Mouse (Mus musculus): ENCODE measurements around the gene Gm10401. TPM values are rescaled to one million over a fixed set of nuclear protein-coding genes. Genes with fewer than 3 reads are reported as not detected.
"Not testable (repeated sequence)": the region's sequence is repeated elsewhere in the genome, so short reads cannot be mapped to it uniquely, and the experiment has no call there.

The Gm10401 gene
- total RNA-seq, 2 experiments from 2014 or later = not detected

DNA sequence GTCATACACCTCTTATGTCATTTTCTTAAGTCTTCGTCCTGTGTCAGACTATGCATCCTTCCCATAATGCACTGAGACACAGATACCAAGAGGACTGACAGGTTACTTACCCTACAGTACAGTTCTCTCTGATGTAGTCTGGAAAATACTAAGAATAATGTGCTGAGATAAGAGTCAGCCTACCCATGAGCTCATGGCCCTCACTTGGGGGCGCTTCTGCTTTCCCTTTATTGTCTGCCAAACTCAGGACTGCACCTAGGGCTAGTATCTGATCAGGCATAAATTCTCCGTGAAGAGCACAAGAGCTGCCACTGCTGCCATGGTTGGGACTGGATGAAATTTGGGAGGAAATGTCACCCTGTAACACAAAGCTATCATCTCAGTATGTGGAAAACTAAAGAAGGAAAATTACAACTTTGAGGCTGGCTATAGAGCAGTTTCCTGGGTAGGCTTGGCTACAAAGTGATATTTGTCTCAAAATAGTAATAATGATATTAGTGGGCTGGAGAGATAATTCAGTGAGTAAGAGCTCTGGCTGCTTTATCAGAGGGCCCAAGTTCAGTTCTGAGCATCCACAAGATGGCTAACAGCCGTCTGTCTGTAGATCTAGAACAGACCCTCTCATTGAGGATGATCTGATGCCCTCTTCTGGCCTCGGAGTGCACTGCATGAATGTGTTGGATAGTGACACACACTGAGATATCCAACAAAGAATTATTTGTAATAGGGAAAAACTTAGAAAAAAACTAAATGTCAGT lies 21.8 kb downstream of the Gm10401 start:
- intact Hi-C loops (cut with DNase I) = loop anchor here (1.0 kb wide), 1 partner anchor 97 kb away; no protein-coding TSS in a partner anchor
- peak; percentile 36 to 65 for DNase-seq (ENCODE audit: extremely low spot score in 1 of 2, low spot score in 2 of 2)

DNA sequence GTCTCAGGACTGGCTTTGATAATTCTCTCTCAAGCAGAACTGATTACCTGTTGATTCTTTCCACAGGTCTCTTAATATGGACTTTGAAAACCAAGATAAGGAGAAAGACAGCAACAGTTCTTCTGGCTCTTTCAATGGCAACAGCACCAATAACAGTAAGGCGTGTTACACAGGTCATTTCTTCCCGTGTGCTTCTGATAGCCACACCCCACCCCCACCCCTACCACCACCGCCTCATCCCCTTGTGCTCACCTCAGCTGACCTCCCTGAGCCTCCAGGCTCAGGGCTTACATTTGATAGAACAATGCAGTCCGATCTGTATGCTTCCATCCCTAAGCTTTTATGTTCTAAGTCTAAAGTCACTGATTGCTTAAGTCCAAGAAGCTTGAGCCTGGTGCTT lies 23.3 kb downstream of the Gm10401 start:
- DNase-seq (ENCODE audit: extremely low spot score in 1 of 2, low spot score in 2 of 2) = no peak
- intact Hi-C loops (cut with DNase I) = no loop called here

DNA sequence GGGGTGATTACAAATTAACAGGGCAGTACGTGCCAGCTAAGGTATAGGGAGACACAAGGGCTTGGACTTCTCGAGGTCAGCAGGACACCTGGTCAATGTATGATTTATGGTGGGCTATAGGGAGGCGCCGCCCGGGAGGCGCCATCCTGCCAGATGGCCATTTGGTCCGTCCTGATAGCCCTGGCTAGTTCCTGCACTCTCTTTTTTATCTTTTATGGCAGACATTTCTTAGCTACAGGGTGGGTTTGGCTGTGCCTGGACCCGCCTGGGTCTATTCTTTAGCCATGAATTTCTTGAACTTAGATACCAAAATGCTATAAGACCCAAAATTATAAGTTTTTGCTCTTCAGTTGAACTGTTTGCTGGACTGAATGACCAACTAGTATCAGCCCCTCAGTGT lies 24.8 kb downstream of the Gm10401 start:
- DNase-seq (ENCODE audit: extremely low spot score in 1 of 2, low spot score in 2 of 2); intact Hi-C loops (cut with DNase I): not testable (repeated sequence)

DNA sequence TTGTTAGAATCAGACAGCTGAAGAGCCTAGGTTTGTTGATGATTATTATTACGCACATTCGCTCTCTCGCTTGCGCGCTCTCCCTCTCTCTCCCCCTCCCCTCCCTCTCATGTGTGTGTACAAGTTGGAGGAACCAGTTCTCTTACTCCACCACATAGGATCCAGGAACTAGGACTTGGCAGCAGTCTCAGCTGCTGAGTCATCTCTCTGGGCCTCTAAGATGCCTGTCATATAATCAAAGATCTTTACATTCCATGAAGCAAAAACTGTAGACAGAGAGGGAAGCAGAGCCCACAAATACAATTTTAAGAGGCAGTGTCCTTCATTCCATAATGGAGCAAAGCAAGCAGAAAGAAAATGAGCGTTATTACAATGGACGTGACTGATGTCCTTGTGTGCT lies 26.0 kb downstream of the Gm10401 start:
- intact Hi-C loops (cut with DNase I) = no loop called here
- peak; percentile 37 to 49 for DNase-seq (ENCODE audit: extremely low spot score in 1 of 2, low spot score in 2 of 2)

DNA sequence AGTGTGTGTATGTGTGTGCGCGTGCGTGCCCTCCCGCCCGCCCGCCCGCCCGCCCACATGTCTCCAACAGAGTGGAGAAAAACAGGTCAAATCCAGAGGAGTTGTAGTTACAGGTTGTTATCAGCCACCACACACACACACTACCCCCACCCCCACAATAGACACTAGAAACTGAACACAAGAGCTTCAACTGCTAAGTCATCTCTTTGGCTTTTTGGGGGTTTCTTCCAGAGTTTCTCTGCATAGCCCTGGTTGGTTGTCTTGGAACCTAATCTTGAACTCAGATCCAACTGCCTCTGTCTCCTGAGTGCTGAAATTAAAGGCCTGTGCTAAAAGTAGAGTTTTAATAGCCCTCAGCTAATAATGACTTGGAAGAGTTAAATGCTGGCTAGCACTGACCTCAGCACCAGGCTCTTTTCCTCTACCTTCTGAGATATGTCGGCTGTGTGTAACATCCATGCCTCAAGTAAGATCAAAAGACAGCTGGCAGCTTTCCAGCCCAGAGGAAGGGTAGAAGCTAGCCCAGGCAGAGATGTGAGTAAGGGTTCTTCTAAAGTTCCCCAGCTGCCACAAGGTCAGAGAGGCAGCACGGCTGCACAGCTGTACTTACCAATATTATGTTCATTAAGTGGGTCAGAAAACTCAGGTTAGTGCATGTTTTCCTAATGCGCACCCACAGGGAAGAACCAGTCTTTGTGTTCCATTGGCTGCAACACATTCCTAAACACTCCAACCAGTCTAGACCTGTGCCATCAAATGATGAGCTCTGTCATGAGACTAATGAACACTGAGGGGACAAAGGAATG lies 26.8 kb downstream of the Gm10401 start:
- intact Hi-C loops (cut with DNase I) = no loop called here
- peak in 1 of 2 experiments; percentile 40 for DNase-seq (ENCODE audit: extremely low spot score in 1 of 2, low spot score in 2 of 2)

DNA sequence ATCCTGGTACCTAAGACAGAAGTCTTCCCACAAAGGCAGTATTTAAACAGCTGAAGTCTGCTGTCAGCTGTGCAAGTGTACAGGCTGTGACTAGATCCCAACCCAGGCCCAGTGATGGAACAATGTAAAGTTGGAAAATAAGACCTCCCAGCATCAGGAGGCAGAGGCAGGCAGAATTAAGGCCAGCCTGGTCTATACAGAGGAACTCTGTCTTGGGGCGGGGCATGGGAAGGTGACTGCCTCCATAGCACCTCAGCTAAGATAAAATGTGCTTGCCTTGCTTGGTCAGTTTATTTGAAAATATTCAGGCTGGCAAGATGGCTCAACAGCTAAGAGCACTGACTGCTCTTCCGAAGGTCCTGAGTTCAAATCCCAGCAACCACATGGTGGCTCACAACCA lies 27.6 kb downstream of the Gm10401 start:
- intact Hi-C loops (cut with DNase I) = no loop called here
- DNase-seq (ENCODE audit: extremely low spot score in 1 of 2, low spot score in 2 of 2) = no peak

DNA sequence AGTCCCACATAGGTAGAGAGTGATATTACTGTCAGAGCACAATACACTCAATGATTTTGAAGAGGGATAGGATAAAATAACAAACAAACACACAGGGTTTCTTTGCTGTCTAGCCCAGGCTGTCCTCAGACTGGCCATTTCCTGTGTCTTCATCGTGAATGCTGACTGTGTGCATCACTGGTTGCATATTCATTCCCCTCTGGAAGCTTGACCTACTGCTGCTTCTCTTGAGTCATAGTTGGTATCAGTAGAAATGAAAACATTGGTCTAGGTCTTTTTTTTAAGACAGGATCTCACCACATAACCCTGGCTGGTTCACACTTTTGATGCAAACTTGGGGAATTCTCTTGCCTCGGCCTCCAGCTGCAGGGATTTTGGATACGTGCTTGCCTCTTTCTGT lies 28.5 kb downstream of the Gm10401 start:
- no peak for DNase-seq (ENCODE audit: extremely low spot score in 1 of 2, low spot score in 2 of 2)
- intact Hi-C loops (cut with DNase I) = loop anchor here (5.0 kb wide), 1 partner anchor 57 kb away; the partner anchor contains the start of gene Sppl3

DNA sequence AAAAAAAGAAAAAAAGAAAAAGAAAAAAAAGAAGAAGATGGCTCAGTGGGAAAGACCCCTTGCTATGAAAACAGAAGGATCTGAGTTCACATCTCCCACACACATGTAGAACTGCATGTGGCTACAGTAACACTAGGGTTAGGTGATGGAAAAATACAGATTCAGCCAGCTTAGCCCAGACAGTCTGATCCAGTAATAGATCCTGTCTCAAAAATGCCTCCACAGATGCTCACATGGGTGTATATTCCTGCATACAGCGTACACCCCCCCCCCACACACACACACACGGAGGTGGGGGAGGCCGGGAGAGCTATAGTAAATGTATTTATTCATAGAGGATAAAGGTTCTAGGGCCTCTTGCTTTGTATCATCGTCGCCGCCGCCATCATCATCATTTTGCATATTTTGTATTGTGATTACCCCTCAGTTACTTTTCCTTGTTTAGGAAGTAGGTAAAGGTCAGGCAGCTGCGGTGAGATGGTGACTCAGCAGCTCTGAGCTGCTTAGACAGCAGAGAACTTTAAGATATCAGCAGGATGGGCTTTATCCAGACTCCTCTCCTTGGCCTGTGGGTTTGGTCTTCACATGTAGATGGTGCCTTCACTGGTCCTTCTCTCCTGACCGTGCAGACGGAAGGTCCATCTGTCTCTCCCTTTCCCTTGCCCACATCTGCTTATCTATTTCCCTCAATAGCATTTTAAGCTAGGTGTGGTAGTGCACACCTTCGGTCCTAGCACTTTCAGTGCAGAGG lies 29.2 kb downstream of the Gm10401 start:
- no peak for DNase-seq (ENCODE audit: extremely low spot score in 1 of 2, low spot score in 2 of 2)
- intact Hi-C loops (cut with DNase I) = loop anchor here (5.0 kb wide), 1 partner anchor 57 kb away; the partner anchor contains the start of gene Sppl3

DNA sequence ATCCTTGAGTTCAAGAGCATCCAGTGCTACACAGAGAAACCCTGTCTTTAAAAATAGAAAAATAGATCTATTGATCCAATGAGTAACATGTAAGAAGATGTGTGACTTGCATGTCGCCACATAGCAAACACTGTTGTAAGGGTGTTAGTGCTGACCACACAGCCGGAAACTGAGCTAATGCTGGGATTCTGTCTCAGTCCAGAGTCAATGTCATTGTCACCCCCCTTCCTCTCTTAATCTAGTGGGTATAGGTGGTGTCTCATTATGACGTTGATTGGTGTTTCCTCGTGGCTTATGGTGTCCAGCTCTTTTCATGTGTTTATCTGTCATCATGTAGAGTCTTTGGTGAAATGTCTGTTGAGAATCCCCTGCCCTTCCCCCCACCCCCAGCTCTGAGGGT lies 31.9 kb downstream of the Gm10401 start:
- no peak for DNase-seq (ENCODE audit: extremely low spot score in 1 of 2, low spot score in 2 of 2)
- intact Hi-C loops (cut with DNase I) = loop anchor here (5.0 kb wide), 1 partner anchor 54 kb away; the partner anchor contains the start of gene Sppl3

DNA sequence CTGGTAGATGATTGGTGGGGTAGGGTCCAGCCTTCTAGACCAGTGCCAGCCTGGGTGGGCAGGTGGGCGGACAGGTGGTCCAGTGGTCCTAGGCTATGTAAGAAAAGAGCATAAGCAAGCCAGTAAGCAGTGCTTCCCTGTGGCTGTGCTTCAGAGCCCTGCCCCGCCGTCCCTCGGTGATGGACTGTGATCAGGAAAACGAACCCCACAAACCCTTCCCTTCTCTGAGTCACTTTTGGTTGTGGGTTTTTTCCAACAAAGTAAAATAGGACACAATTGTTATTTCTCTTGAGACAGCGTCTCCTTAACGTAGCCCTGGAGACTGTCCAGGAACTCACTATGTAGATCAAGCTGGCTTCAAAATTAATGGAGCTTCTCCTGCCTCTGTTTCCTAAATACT lies 34.7 kb downstream of the Gm10401 start:
- intact Hi-C loops (cut with DNase I) = no loop called here
- DNase-seq (ENCODE audit: extremely low spot score in 1 of 2, low spot score in 2 of 2) = no peak

DNA sequence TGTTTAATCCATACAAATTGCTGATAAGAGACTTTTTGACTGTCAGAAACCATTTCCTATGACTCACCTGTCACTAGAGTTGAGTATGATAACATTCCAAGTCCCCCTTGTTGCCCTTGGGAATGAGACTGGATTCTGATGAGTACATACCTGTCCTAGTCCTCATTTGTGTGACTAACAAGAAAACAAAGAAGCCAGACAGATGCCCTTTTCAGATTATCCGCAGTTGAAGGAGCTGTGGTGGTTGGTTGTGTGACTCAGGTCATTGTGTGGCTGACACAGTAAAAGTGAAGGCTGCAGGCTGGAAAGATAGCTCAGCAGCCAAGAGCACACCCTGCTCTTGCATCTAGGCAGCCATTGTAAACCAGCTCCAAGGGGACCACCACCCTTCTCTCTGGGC lies 35.5 kb downstream of the Gm10401 start:
- no peak for DNase-seq (ENCODE audit: extremely low spot score in 1 of 2, low spot score in 2 of 2)
- intact Hi-C loops (cut with DNase I) = no loop called here

DNA sequence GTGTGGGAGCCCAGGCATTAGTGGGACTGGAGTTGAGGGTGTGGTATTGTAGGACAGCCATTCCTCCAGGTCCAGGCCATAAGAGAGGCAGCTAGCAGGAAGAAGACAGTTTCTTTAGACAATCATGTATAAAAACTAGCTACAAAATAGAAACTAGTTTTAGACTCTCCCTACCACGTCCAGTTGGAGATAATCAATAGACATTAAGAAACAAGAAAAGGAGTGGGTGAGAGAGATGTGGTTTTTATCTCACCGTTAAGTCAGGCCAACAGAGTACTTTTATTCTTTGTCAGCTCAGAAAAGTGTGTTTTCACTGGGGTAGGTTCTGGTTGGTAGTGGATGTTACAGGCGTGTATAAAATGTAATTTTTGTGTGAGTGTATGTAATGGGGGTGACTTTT lies 37.1 kb downstream of the Gm10401 start:
- no peak for DNase-seq (ENCODE audit: extremely low spot score in 1 of 2, low spot score in 2 of 2)
- intact Hi-C loops (cut with DNase I) = no loop called here

DNA sequence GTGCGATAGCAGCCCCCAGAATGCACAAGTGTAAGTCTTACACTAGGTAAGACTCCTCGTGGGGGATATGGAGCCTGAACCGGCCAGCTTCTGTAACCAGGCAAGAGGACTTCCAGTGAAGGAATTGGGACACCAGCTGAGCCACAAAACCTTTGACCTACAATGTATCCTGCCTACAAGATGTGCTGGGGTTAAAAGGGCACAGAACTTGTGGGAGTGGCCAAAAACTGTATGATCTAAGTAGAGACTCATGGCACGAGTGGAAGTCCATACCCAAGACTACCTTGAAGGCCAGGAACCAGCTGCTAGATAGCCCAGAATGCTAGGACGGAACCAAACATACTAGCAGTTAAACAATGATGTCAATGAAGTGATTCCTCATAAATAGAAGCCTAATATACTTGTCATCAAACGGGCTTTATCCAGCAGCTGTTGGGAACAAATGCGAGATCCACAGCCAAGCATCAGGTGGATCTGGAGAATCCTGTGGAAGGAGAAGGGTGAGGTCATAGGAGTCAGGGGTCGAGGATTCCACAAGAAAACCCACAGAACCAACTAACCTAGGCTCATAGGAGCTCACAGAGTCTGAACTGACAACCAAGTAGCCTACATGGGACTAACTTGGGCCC lies 37.9 kb downstream of the Gm10401 start:
- DNase-seq (ENCODE audit: extremely low spot score in 1 of 2, low spot score in 2 of 2) = no peak
- intact Hi-C loops (cut with DNase I) = no loop called here

DNA sequence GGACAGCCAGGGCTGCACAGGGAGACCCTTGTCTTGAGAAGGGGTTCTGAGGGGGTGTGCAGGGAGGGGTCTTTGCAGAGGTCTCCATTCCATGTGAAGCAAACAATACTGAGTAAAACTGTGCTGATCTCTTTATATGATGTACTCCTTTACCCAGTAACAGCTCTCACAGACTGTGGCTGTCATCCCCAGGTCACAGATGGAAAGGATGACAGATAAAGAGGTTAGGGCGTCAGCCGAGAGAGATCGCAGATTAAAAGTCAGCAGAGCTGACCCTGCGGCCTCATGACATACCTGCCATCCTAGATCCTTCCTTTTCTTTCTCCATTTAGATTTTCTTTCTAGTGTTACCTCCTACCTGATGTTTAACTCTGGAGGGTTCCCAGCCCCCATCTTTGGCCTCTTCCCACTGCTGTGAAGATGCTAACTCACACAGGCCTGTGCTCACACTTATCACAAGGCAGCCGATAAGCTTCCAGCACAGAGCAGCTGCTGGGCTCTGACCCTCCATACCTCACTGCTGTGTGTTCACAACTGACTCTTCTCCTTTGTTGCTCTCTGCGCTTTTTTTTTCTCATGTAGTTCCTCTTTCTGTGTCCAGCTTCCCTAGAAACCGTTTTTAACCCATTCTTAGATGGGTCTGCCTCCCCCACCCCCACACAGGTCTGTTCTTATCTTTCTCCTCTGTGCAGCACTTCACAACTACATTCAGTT lies 39.4 kb downstream of the Gm10401 start:
- DNase-seq (ENCODE audit: extremely low spot score in 1 of 2, low spot score in 2 of 2) = no peak
- intact Hi-C loops (cut with DNase I) = no loop called here

DNA sequence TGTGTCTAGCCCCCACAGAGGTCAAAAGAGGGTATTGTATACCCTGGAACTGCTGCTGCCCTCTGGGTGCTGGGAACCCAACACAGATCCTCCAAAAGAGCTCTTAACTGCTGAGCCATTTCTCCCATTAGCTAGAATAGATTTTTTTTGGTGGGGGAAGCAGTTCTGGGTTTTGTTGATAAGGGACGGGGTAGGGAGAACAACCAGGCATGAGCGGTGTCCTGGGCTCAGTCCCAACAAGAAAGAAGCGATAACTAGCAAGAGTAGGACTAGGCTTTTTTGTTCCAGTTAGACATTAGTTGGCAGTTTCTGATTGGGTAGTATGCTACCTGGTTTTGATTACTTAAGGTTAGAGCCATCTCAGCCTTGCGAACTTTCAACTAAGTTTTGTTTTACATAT lies 40.9 kb downstream of the Gm10401 start:
- intact Hi-C loops (cut with DNase I) = no loop called here
- no peak for DNase-seq (ENCODE audit: extremely low spot score in 1 of 2, low spot score in 2 of 2)

DNA sequence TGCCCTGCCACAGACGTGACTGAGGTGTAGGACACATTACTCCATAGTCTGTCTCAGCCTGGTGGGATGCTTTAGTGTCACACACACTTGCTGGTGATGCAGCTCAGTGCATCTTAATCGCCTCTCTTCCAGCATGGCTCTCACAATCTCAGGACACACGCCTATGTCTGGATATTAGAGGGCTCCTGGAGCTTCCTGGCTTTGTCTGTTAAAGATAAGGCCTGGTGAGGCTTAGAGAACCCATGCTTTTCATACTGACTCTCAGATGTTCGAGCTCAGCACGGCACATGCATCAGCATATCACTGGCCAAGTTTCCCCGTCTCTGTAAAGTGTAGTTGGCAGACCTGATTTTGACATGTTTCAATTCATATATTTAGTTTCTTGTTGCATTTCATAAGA lies 42.7 kb downstream of the Gm10401 start:
- intact Hi-C loops (cut with DNase I) = no loop called here
- DNase-seq (ENCODE audit: extremely low spot score in 1 of 2, low spot score in 2 of 2) = no peak

DNA sequence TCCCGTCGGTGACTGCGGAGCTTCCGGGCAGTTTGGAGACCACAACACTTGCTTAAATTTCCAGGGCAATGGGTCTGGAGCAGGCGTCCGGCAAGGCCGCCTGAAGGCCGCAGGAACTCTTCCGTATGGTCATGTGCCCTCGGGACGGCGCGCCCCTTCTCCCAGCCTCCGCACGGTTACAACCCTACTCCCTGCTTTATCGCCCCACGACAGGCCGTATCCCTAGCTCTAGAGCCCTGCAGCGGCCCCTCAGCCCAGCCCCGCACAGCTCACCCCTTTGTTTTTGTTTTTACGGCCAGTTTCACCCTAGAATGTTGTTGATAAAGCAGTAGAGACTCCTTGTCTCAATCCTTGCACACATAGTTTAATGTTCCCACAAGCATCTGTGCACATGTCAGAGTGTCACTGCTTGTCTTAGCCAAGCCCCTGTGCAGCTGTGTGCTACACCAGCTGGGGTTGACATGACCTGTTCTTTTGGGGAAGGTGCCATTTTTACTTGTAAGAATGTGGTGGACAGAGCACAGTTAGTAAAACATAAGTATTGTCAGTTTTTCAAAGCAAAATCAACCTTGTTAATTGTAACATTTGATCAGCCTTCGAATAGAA lies 44.2 kb downstream of the Gm10401 start:
- intact Hi-C loops (cut with DNase I) = no loop called here
- no peak for DNase-seq (ENCODE audit: extremely low spot score in 1 of 2, low spot score in 2 of 2)

DNA sequence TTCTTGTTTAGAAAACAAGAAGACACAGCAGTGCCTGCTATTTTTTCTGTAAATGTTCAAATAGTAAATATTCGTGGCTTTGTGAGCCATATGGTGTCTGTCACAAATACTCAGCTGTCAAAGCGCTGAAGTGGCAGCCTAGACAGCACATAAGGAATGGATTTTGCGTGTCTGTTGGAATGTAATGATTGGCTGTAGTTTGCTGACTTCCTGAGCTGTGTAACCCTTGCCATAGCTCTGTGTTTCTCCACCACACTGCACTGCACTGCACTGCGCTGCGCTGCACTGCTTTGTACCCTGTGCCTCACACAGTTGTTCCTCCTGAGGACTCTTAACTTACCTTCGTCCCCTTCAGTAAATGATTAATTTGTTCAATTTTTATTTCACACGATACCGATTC lies 45.5 kb downstream of the Gm10401 start:
- DNase-seq (ENCODE audit: extremely low spot score in 1 of 2, low spot score in 2 of 2) = no peak
- intact Hi-C loops (cut with DNase I) = no loop called here
